Comparison of ENCODE assay signal across 8 mouse cellular contexts in the genomic region with DNA sequence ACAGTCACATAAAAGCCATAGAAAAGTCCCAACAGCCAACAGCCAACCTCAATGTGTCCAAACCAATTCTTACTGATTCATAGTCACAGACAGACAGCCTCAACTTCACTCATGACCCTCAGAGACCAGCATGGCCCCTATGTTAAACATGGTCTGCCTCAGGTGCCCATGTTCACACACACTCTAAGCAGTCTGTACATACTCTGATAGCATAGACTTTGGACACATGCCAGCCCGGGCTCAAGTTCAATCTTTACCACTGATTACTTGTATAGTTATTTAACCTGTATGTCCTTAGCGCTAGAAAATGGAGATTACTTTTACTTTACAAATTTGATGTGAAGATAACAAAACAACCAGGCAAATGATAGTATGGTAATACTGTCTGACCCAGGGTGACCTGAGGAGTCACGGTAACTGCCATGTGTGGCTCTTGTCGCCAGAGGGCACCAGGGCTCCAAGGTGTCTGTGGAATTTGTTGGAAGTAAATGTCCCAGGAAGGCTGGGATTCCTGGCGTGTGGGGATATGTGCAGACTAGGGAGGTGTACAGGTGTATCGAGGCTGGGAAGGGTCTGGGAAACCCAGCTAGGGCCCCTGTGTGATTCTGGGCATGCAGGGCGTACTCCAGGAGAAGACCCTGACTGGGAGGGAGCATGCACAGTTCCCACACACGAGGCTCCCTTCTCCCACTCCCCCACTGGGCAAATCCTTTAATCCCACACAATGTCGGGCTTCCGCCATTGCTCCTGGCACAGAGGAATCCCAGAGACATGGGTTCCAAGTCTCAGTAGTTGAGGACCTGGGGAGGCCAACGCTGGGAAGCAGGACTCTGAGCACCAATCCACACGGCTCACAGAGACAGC. TPM values are rescaled to one million over a fixed set of nuclear protein-coding genes. Genes with fewer than 3 reads are reported as not detected.
A peak's percentile ranks its signal among the peaks of the same experiment; 100 is the strongest.
DNase-seq lines count a peak whose midpoint lies in the region; ATAC-seq lines count a peak whose summit lies in the region.

No protein-coding gene starts in this region.

- no peaks in the 10 kb centered on the region for H3K9me3 ChIP-seq in hindbrain, embryonic 13.5 days
- no peaks in the 10 kb centered on the region for H3K9me3 ChIP-seq in limb, embryonic 10.5 days (replicated peaks)
- H3K9me3 ChIP-seq in midbrain, embryonic 10.5 days (replicated peaks) = no peaks in the 10 kb centered on the region

- peaks cover 28% of the 10 kb centered on the region for H3K27me3 ChIP-seq in hindbrain, embryonic 13.5 days
- H3K27me3 ChIP-seq in limb, embryonic 10.5 days (ENCODE audit: low read depth, poor library complexity, severe bottlenecking) = peaks cover 23% of the 10 kb centered on the region
- peaks cover 39% of the 10 kb centered on the region for H3K27me3 ChIP-seq in midbrain, embryonic 10.5 days (ENCODE audit: low read depth, poor library complexity, severe bottlenecking)

- WGBS in hindbrain, embryonic 13.5 days = 9% methylated on average over 12 of the region's 12 CpGs
- WGBS in limb, embryonic 10.5 days = 10% methylated on average over 12 of the region's 12 CpGs
- 10% methylated on average over 12 of the region's 12 CpGs for WGBS in midbrain, embryonic 10.5 days

- DNase-seq in heart, adult 18-20 months = peak; percentile 70 to 89
- no peak for DNase-seq in heart, adult 11 months
- peak; percentile 74 for DNase-seq in cerebellum, adult 9-11 months
- peak; percentile 38 for DNase-seq in frontal cortex, postnatal 25 days (ENCODE audit: low spot score in 2 of 2)
- peak; percentile 76 for DNase-seq in limb, embryonic 10.5 days (ENCODE audit: low spot score)
- peak; percentile 60 for DNase-seq in midbrain, embryonic 10.5 days (ENCODE audit: low spot score)
- peak; percentile 71 for DNase-seq in spleen, adult 12 weeks (ENCODE audit: low spot score)

- peak; percentile 45; the same call in 1 of the 2 replicates for ATAC-seq in hindbrain, embryonic 13.5 days (ENCODE audit: low FRiP score)

- no peaks in the 10 kb centered on the region for H3K36me3 ChIP-seq in hindbrain, embryonic 13.5 days
- no peaks in the 10 kb centered on the region for H3K36me3 ChIP-seq in limb, embryonic 10.5 days
- no peaks in the 10 kb centered on the region for H3K36me3 ChIP-seq in midbrain, embryonic 10.5 days

- H3K4me3 ChIP-seq in hindbrain, embryonic 13.5 days = no peak overlapping the region
- peak overlapping the region; percentile 21; the same call in 1 of the 2 replicates for H3K4me3 ChIP-seq in limb, embryonic 10.5 days
- peak overlapping the region; percentile 31; the same call in 1 of the 2 replicates for H3K4me3 ChIP-seq in midbrain, embryonic 10.5 days

- H3K9ac ChIP-seq in hindbrain, embryonic 13.5 days = peak overlapping the region; percentile 43; the same call in 1 of the 2 replicates

- peaks cover 14% of the 10 kb centered on the region for H3K4me1 ChIP-seq in hindbrain, embryonic 13.5 days (replicated peaks)
- H3K4me1 ChIP-seq in limb, embryonic 10.5 days = peaks cover 15% of the 10 kb centered on the region
- peaks cover 13% of the 10 kb centered on the region for H3K4me1 ChIP-seq in midbrain, embryonic 10.5 days

- H3K4me2 ChIP-seq in hindbrain, embryonic 13.5 days = peak overlapping the region; percentile 21; the same call in 1 of the 2 replicates

- H3K27ac ChIP-seq in hindbrain, embryonic 13.5 days = no peak overlapping the region
- no peak overlapping the region for H3K27ac ChIP-seq in limb, embryonic 10.5 days
- 0 out of 2 replicates have a peak overlapping the region, but pooled peaks have one; percentile 3 for H3K27ac ChIP-seq in midbrain, embryonic 10.5 days (replicated peaks)

RNA-seq across cellular contexts. Expression of a gene that starts 4.8 kb away (rescaled TPM):
- total RNA-seq in heart, adult 18-20 months (2021) = 1 to 10 TPM; 1.7 to 2.1 TPM
- polyA plus RNA-seq in hindbrain, embryonic 13.5 days (2015; fragmentation: Nextera tagmentation; extraction: Ambion mirVana) = 22.8 and 27.7 TPM in 2 replicates
- 9.4 and 10.3 TPM in 2 replicates for polyA plus RNA-seq in limb, embryonic 10.5 days (2016; fragmentation: Nextera tagmentation; extraction: Ambion mirVana)
- 6.7 and 8.6 TPM in 2 replicates for polyA plus RNA-seq in midbrain, embryonic 10.5 days (2016; fragmentation: Nextera tagmentation; extraction: Ambion mirVana)

RNA-seq across cellular contexts. Expression of a gene that starts 42.9 kb away (rescaled TPM):
- total RNA-seq in heart, adult 18-20 months (2021) = under 1 TPM; 0.30 to 0.64 TPM
- 1.6 and 2.8 TPM in 2 replicates for polyA plus RNA-seq in hindbrain, embryonic 13.5 days (2015; fragmentation: Nextera tagmentation; extraction: Ambion mirVana)
- polyA plus RNA-seq in limb, embryonic 10.5 days (2016; fragmentation: Nextera tagmentation; extraction: Ambion mirVana) = 0.96 and 1.3 TPM in 2 replicates
- 1.1 and 2.2 TPM in 2 replicates for polyA plus RNA-seq in midbrain, embryonic 10.5 days (2016; fragmentation: Nextera tagmentation; extraction: Ambion mirVana)

RNA-seq across cellular contexts. Expression of a gene that starts 53.8 kb away (rescaled TPM):
- total RNA-seq in heart, adult 18-20 months (2021) = 1 to 10 TPM; 4.0 to 4.4 TPM
- 45.2 and 45.4 TPM in 2 replicates for polyA plus RNA-seq in hindbrain, embryonic 13.5 days (2015; fragmentation: Nextera tagmentation; extraction: Ambion mirVana)
- polyA plus RNA-seq in limb, embryonic 10.5 days (2016; fragmentation: Nextera tagmentation; extraction: Ambion mirVana) = 22.8 and 26.2 TPM in 2 replicates
- polyA plus RNA-seq in midbrain, embryonic 10.5 days (2016; fragmentation: Nextera tagmentation; extraction: Ambion mirVana) = 24.8 and 27.9 TPM in 2 replicates

RNA-seq across cellular contexts. Expression of a gene that starts 57.6 kb away (rescaled TPM):
- total RNA-seq in heart, adult 18-20 months (2021) = 100 to 1,000 TPM in 1 of 2 experiments, 10 to 100 TPM in 1; 96.3 to 121 TPM
- polyA plus RNA-seq in hindbrain, embryonic 13.5 days (2015; fragmentation: Nextera tagmentation; extraction: Ambion mirVana) = 485 and 492 TPM in 2 replicates
- polyA plus RNA-seq in limb, embryonic 10.5 days (2016; fragmentation: Nextera tagmentation; extraction: Ambion mirVana) = 143 and 147 TPM in 2 replicates
- 193 and 213 TPM in 2 replicates for polyA plus RNA-seq in midbrain, embryonic 10.5 days (2016; fragmentation: Nextera tagmentation; extraction: Ambion mirVana)
